Mouse (Mus musculus) hindbrain, embryonic 13.5 days (tissue): ENCODE measurements around the gene Fam69a. TPM values are rescaled to one million over a fixed set of nuclear protein-coding genes. Genes with fewer than 3 reads are reported as not detected.
"Not testable (repeated sequence)": the region's sequence is repeated elsewhere in the genome, so short reads cannot be mapped to it uniquely, and the experiment has no call there.

Source experiments
- ATAC-seq: fragments of 200-750 bp; cut with Nextera tagmentation; 2 replicates; pipeline ENCODE4 v1.8.0; 2017; ENCODE audit warnings: moderate TSS enrichment; ENCODE audit not compliant: low FRiP score
- H3K27ac ChIP-seq: fragments of 300-500 bp; sonication (generic); 2 replicates; pipeline ENCODE4 v1.5.1; 2015; ENCODE audit warnings: inconsistent platforms, mild to moderate bottlenecking, moderate library complexity
- H3K27me3 ChIP-seq: fragments of 300-500 bp; sonication (generic); 2 replicates; pipeline ENCODE4 v1.6.1; 2015; ENCODE audit warnings: mild to moderate bottlenecking, inconsistent platforms
- H3K36me3 ChIP-seq: fragments of 300-500 bp; sonication (generic); 2 replicates; pipeline ENCODE4 v1.6.1; 2015; ENCODE audit warnings: mild to moderate bottlenecking, inconsistent platforms
- H3K4me1 ChIP-seq: fragments of 300-500 bp; sonication (generic); replicated peaks from 2 replicates; pipeline ENCODE4 v1.6.1; 2015; ENCODE audit warnings: inconsistent platforms
- H3K4me2 ChIP-seq: fragments of 300-500 bp; sonication (generic); 2 replicates; pipeline ENCODE4 v1.6.1; 2015; ENCODE audit warnings: inconsistent platforms, mild to moderate bottlenecking, moderate library complexity
- H3K4me3 ChIP-seq: fragments of 300-500 bp; sonication (generic); 2 replicates; pipeline ENCODE4 v1.5.1; 2015; ENCODE audit warnings: mild to moderate bottlenecking, inconsistent platforms
- H3K9ac ChIP-seq: fragments of 300-500 bp; sonication (generic); 2 replicates; pipeline ENCODE4 v1.6.1; 2015; ENCODE audit warnings: mild to moderate bottlenecking, inconsistent platforms
- H3K9me3 ChIP-seq: fragments of 300-500 bp; sonication (generic); 2 replicates; pipeline ENCODE4 v1.6.1; 2016; ENCODE audit warnings: inconsistent platforms
- WGBS: fragments of 180-500 bp; shearing (Covaris S2); methylation state at CpG from one replicate; pipeline ENCODE4 v1.1.7; 2015; 5-methylcytosine and 5-hydroxymethylcytosine counted together
- polyA plus RNA-seq: library from polyadenylated mRNA; unstranded; fragments of >200 nt; fragmentation: Nextera tagmentation; extraction: Ambion mirVana; gene quantifications from 2 replicates; pipeline ENCODE4 v1.2.1, GENCODE M21; 2015

Gene Fam69a
- polyA plus RNA-seq, 1 experiment from 2014 or later: 44.6 TPM

GRCm38 (mm10) chr5:107908514-107909110 is 78.3 kb downstream of the Fam69a start:
- no peak overlapping the region for H3K4me3 ChIP-seq
- H3K4me2 ChIP-seq: no peak overlapping the region
- WGBS: 91% methylated on average over 2 of the region's 2 CpGs
- H3K9ac ChIP-seq: no peak overlapping the region
- ATAC-seq: no peak
- no peaks in the 10 kb centered on the region for H3K27me3 ChIP-seq
- H3K4me1 ChIP-seq: no peaks in the 10 kb centered on the region
- H3K9me3 ChIP-seq: no peaks in the 10 kb centered on the region
- no peak overlapping the region for H3K27ac ChIP-seq
- peaks cover 78% of the 10 kb centered on the region for H3K36me3 ChIP-seq

- no peak overlapping the region for H3K9ac ChIP-seq
- peaks cover 65% of the 10 kb centered on the region for H3K36me3 ChIP-seq
- no peak overlapping the region for H3K4me2 ChIP-seq
- no peak for ATAC-seq
- WGBS: 84% methylated on average over 3 of the region's 3 CpGs
- H3K27me3 ChIP-seq: no peaks in the 10 kb centered on the region
- no peak overlapping the region for H3K27ac ChIP-seq
- H3K4me3 ChIP-seq: no peak overlapping the region
- peaks cover 17% of the 10 kb centered on the region for H3K4me1 ChIP-seq
- H3K9me3 ChIP-seq: no peaks in the 10 kb centered on the region
These were observed 82.6 kb downstream of the Fam69a start for GRCm38 (mm10) chr5:107904325-107904724.

GRCm38 (mm10) chr5:107901014-107901615 is 85.8 kb downstream of the Fam69a start:
- Histone ChIP-seq H3K4me1 (peaks cover 17% of the 10 kb centered on the region), H3K27ac (peak overlapping the region; percentile 91), H3K9me3 (no peaks in the 10 kb centered on the region), H3K27me3 (no peaks in the 10 kb centered on the region), H3K9ac (peak overlapping the region; percentile 98), H3K4me2 (peak overlapping the region; percentile 88), H3K4me3 (peak overlapping the region; percentile 97), H3K36me3 (peaks cover 34% of the 10 kb centered on the region)
- peak; percentile 58 for ATAC-seq
- WGBS: under 1% methylated on average over 23 of the region's 23 CpGs

GRCm38 (mm10) chr5:107900206-107901013 is 86.5 kb downstream of the Fam69a start, which contains the start of gene Rpl5:
TSS of gene Rpl5 (plus strand) at chr5:107900502.
- Histone ChIP-seq H3K4me3 (peak within 1 kb of the TSS; percentile 97), H3K27ac (peak within 1 kb of the TSS; percentile 91), H3K9ac (peak within 1 kb of the TSS; percentile 98), H3K4me1 (peaks cover 17% of the 10 kb centered on the region), H3K9me3 (no peaks in the 10 kb centered on the region), H3K4me2 (peak within 1 kb of the TSS; percentile 88), H3K36me3 (peaks cover 27% of the 10 kb centered on the region), H3K27me3 (no peaks in the 10 kb centered on the region)
- 4% methylated on average over 66 of the region's 66 CpGs for WGBS
- peak; percentile 97 for ATAC-seq

GRCm38 (mm10) chr5:107896265-107896664 is 90.6 kb downstream of the Fam69a start:
- no peaks in the 10 kb centered on the region for H3K27me3 ChIP-seq
- H3K9me3 ChIP-seq: no peaks in the 10 kb centered on the region
- no peaks in the 10 kb centered on the region for H3K36me3 ChIP-seq
- WGBS: 81% methylated on average over 1 of the region's 1 CpGs
- no peak overlapping the region for H3K27ac ChIP-seq
- no peak overlapping the region for H3K4me2 ChIP-seq
- H3K9ac ChIP-seq: no peak overlapping the region; the same call in 1 of the 2 replicates
- H3K4me3 ChIP-seq: no peak overlapping the region
- no peak for ATAC-seq
- peaks cover 1% of the 10 kb centered on the region; the same call in 1 of the 2 replicates for H3K4me1 ChIP-seq

- Histone ChIP-seq H3K27ac (no peak overlapping the region), H3K4me3 (no peak overlapping the region), H3K9me3 (no peaks in the 10 kb centered on the region), H3K36me3 (no peaks in the 10 kb centered on the region), H3K4me1 (no peaks in the 10 kb centered on the region), H3K27me3 (no peaks in the 10 kb centered on the region), H3K4me2 (no peak overlapping the region), H3K9ac (no peak overlapping the region)
- ATAC-seq: no peak
- 81% methylated on average over 7 of the region's 7 CpGs for WGBS
These were observed 92.2 kb downstream of the Fam69a start for GRCm38 (mm10) chr5:107894676-107895075.

GRCm38 (mm10) chr5:107891515-107891914 is 95.4 kb downstream of the Fam69a start:
- H3K9ac ChIP-seq, H3K27me3 ChIP-seq, H3K27ac ChIP-seq, H3K36me3 ChIP-seq, H3K4me1 ChIP-seq, H3K4me3 ChIP-seq, ATAC-seq, H3K9me3 ChIP-seq, H3K4me2 ChIP-seq: not testable (repeated sequence)
- WGBS: 83% methylated on average over 1 of the region's 1 CpGs

GRCm38 (mm10) chr5:107889994-107890888 is 96.6 kb downstream of the Fam69a start:
- no peak overlapping the region for H3K9ac ChIP-seq
- WGBS: 63% methylated on average over 9 of the region's 9 CpGs
- H3K9me3 ChIP-seq: no peaks in the 10 kb centered on the region
- H3K4me1 ChIP-seq: no peaks in the 10 kb centered on the region
- H3K36me3 ChIP-seq: no peaks in the 10 kb centered on the region
- H3K4me3 ChIP-seq: no peak overlapping the region
- H3K27me3 ChIP-seq: no peaks in the 10 kb centered on the region
- no peak for ATAC-seq
- no peak overlapping the region for H3K27ac ChIP-seq
- no peak overlapping the region for H3K4me2 ChIP-seq

GRCm38 (mm10) chr5:107880710-107881109 is 106.2 kb downstream of the Fam69a start:
- Histone ChIP-seq H3K27me3 (no peaks in the 10 kb centered on the region), H3K4me1 (no peaks in the 10 kb centered on the region), H3K4me3 (no peak overlapping the region), H3K4me2 (no peak overlapping the region), H3K9ac (no peak overlapping the region), H3K36me3 (no peaks in the 10 kb centered on the region), H3K9me3 (no peaks in the 10 kb centered on the region), H3K27ac (no peak overlapping the region)
- WGBS: 87% methylated on average over 5 of the region's 5 CpGs
- no peak for ATAC-seq

- Histone ChIP-seq H3K4me1 (no peaks in the 10 kb centered on the region), H3K9me3 (no peaks in the 10 kb centered on the region), H3K4me3 (no peak overlapping the region), H3K27ac (no peak overlapping the region), H3K9ac (no peak overlapping the region), H3K36me3 (no peaks in the 10 kb centered on the region), H3K27me3 (no peaks in the 10 kb centered on the region), H3K4me2 (no peak overlapping the region)
- no peak for ATAC-seq
- WGBS: 76% methylated on average over 1 of the region's 1 CpGs
These were observed 109.8 kb downstream of the Fam69a start for GRCm38 (mm10) chr5:107877053-107877452.

- H3K36me3 ChIP-seq: no peaks in the 10 kb centered on the region
- no peaks in the 10 kb centered on the region for H3K27me3 ChIP-seq
- H3K4me1 ChIP-seq: no peaks in the 10 kb centered on the region
- H3K4me2 ChIP-seq: no peak overlapping the region
- H3K27ac ChIP-seq: no peak overlapping the region
- H3K9ac ChIP-seq: no peak overlapping the region
- H3K4me3 ChIP-seq: no peak overlapping the region
- H3K9me3 ChIP-seq: no peaks in the 10 kb centered on the region
- ATAC-seq: no peak
These were observed 111.6 kb downstream of the Fam69a start for GRCm38 (mm10) chr5:107875261-107875611.
